Mouse (Mus musculus): ENCODE results near the gene Olfr106-ps.

Gene Olfr106-ps

GRCm38 (mm10) chr17:37390093-37390492 lies at the start of gene Olfr106-ps:
Olfr106-ps (plus strand) TSS chr17:37390393.
- no peak for DNase-seq (ENCODE audit: low spot score)

- no peak for DNase-seq (ENCODE audit: low spot score)
Measured at GRCm38 (mm10) chr17:37359282-37359681, 30.9 kb upstream of the Olfr106-ps start, which contains the start of gene Olfr104-ps. Olfr104-ps (plus strand) TSS chr17:37359582.

- no peak for DNase-seq (ENCODE audit: low spot score)
Measured at GRCm38 (mm10) chr17:37378733-37379132, 11.5 kb upstream of the Olfr106-ps start, which contains the start of gene Olfr105-ps. Olfr105-ps (plus strand) TSS chr17:37379033.

GRCm38 (mm10) chr17:37398926-37399325 lies 8.7 kb downstream of the Olfr106-ps start, which contains the start of gene Olfr107:
Olfr107 (plus strand) TSS chr17:37399226.
- no peak for DNase-seq (ENCODE audit: low spot score)

GRCm38 (mm10) chr17:37413380-37413779 lies 23.2 kb downstream of the Olfr106-ps start:
- no peak for DNase-seq (ENCODE audit: low spot score)

GRCm38 (mm10) chr17:37445180-37445579 lies 55.0 kb downstream of the Olfr106-ps start, which contains the start of gene Olfr108:
Olfr108 (plus strand) TSS chr17:37445480.
- no peak for DNase-seq (ENCODE audit: low spot score)

Data from ovary, postnatal 14 days (tissue).